Mouse (Mus musculus): ENCODE measurements around the gene Msrb3. TPM values are rescaled to one million over a fixed set of nuclear protein-coding genes. Genes with fewer than 3 reads are reported as not detected.

Msrb3 gene
- total and polyA plus RNA-seq, 3 experiments: 0.05 TPM; not detected in 2

DNA sequence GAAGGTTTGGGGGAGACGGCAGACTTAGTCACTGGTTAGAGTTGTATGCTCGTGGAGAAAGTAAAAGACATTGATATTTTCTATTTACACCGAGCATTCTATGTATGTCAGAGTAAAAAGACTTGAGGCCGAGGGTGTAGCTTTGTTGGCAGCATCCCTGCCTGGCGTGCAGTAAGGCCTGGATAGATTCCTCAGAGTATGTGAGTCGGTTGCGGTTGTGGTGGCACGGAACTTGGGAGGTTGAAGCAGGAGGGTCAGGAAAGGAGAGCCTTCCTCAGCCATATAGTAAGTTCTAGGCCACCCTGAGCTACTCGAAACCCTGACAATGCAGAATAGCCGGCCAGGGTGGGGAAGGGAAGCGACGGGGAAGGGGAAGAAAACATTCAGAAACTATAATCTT lies 71.1 kb downstream of the Msrb3 start:
- Histone ChIP-seq H3K4me3 (ENCODE audit: low read depth, low read length) (no peak overlapping the region), H3K36me3 (replicated peaks) (no peaks in the 10 kb centered on the region), H3K4me1 (ENCODE audit: insufficient read depth, low read depth, low read length) (no peaks in the 10 kb centered on the region), H3K27me3 (ENCODE audit: insufficient read depth, low read length) (no peaks in the 10 kb centered on the region), H3K9me3 (replicated peaks) (peaks cover 34% of the 10 kb centered on the region)
- TF ChIP-seq GATA1 (IDR thresholded peaks at IDR 0.05; ENCODE audit: borderline replicate concordance, low read length) (no peak), CTCF (IDR thresholded peaks at IDR 0.05; ENCODE audit: low read depth, low read length) (no peak), TAL1 (conservative IDR thresholded peaks at IDR 0.05; ENCODE audit: low read depth, low read length) (no peak)
- DNase-seq (ENCODE audit: low spot score) (no peak), ATAC-seq (ENCODE audit: extremely low read depth, insufficient number of reproducible peaks, low FRiP score, poor library complexity, severe bottlenecking) (no peak)

DNA sequence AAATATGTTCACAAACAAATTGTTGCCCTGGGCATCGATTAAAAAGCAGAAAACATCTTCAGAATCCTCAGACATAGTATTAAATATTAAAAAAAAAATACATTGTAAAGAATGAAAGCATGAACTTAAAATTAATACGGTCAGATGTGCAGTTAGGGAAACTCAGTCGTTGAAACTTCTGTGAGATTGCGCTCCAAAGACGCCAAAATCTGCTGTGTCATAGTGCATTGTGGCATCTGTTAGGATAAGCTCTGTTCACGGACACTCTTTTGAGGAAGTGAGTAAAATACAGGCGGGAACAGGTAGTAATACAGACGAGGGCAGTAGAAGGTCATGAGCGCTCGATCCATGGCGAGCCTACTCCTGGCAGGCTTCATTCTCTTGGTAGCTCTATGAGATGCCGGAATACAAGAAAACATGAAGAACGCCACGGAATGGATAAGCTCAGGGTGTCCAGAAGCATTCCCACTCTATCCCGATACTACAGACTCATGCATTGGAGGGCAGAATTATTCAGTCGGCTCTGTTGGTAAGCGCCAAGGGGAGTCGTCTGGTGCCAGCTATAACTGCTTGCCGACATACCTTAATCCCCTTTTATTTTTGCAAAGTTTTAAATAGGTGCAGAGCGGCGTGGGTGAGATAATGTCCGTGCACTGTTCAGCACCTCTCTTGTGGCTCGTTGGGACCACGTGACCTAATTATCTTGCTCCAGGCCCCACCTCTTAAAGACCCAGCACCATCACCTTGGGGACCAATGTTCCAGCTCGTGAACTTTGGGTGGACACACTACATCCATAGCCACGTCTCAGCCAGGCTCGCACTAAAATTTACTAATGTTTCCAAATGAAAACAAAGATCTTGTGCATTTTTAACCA lies 71.9 kb downstream of the Msrb3 start:
- DNase-seq (ENCODE audit: low spot score): no peak
- no peak for ATAC-seq (ENCODE audit: extremely low read depth, insufficient number of reproducible peaks, low FRiP score, poor library complexity, severe bottlenecking)
- no peak overlapping the region for H3K4me3 ChIP-seq (ENCODE audit: low read depth, low read length)
- no peaks in the 10 kb centered on the region for H3K4me1 ChIP-seq (ENCODE audit: insufficient read depth, low read depth, low read length)
- no peaks in the 10 kb centered on the region for H3K27me3 ChIP-seq (ENCODE audit: insufficient read depth, low read length)
- TF ChIP-seq POLR2AphosphoS5 (IDR thresholded peaks at IDR 0.05; ENCODE audit: insufficient replicate concordance, low read depth, low read length) (no peak), TAL1 (conservative IDR thresholded peaks at IDR 0.05; ENCODE audit: low read depth, low read length) (no peak), CTCF (IDR thresholded peaks at IDR 0.05; ENCODE audit: low read depth, low read length) (no peak), GATA2 (IDR thresholded peaks at IDR 0.05; ENCODE audit: borderline replicate concordance, low read depth, low read length) (no peak), GATA1 (IDR thresholded peaks at IDR 0.05; ENCODE audit: borderline replicate concordance, low read length) (no peak)
- peaks cover 33% of the 10 kb centered on the region for H3K9me3 ChIP-seq (replicated peaks)
- no peaks in the 10 kb centered on the region for H3K36me3 ChIP-seq (replicated peaks)

- TF ChIP-seq TAL1 (conservative IDR thresholded peaks at IDR 0.05; ENCODE audit: low read depth, low read length) (no peak), GATA1 (IDR thresholded peaks at IDR 0.05; ENCODE audit: borderline replicate concordance, low read length) (no peak), CTCF (IDR thresholded peaks at IDR 0.05; ENCODE audit: low read depth, low read length) (no peak), GATA2 (IDR thresholded peaks at IDR 0.05; ENCODE audit: borderline replicate concordance, low read depth, low read length) (no peak), POLR2AphosphoS5 (IDR thresholded peaks at IDR 0.05; ENCODE audit: insufficient replicate concordance, low read depth, low read length) (no peak)
- Histone ChIP-seq H3K4me1 (ENCODE audit: insufficient read depth, low read depth, low read length) (no peaks in the 10 kb centered on the region), H3K4me3 (ENCODE audit: low read depth, low read length) (no peak overlapping the region), H3K36me3 (replicated peaks) (no peaks in the 10 kb centered on the region), H3K9me3 (replicated peaks) (peaks cover 37% of the 10 kb centered on the region), H3K27me3 (ENCODE audit: insufficient read depth, low read length) (no peaks in the 10 kb centered on the region)
- ATAC-seq (ENCODE audit: extremely low read depth, insufficient number of reproducible peaks, low FRiP score, poor library complexity, severe bottlenecking): no peak
- DNase-seq (ENCODE audit: low spot score): no peak
Observed at GRCm38 (mm10) chr10:120826381-120826780, 72.5 kb downstream of the Msrb3 start.

DNA sequence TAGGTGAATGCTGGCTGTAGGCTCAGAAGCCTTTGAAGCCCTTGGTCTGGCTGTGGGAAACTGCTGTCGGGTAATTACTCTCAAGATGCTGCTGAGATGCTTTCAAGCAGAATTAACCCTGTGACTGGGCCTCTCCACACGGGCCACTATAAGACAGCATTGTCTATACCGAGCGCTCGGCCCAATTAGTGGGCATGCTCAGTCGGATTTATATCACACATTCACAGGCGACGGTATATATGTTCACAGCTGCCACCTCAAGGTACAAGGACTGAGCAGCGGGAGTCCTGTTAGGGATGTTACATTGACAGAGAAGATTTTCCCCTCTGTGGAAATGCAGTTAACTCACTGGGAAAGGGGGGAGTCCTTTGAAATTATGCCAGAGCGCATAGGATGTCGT lies 73.3 kb downstream of the Msrb3 start:
- no peak for DNase-seq (ENCODE audit: low spot score)
- TF ChIP-seq GATA1 (IDR thresholded peaks at IDR 0.05; ENCODE audit: borderline replicate concordance, low read length): no peak
- TF ChIP-seq CTCF (IDR thresholded peaks at IDR 0.05; ENCODE audit: low read depth, low read length): no peak
- no peak for TF ChIP-seq TAL1 (conservative IDR thresholded peaks at IDR 0.05; ENCODE audit: low read depth, low read length)
- TF ChIP-seq GATA2 (IDR thresholded peaks at IDR 0.05; ENCODE audit: borderline replicate concordance, low read depth, low read length): no peak
- TF ChIP-seq POLR2AphosphoS5 (IDR thresholded peaks at IDR 0.05; ENCODE audit: insufficient replicate concordance, low read depth, low read length): no peak
- H3K4me1 ChIP-seq (ENCODE audit: insufficient read depth, low read depth, low read length): no peaks in the 10 kb centered on the region
- H3K4me3 ChIP-seq (ENCODE audit: low read depth, low read length): no peak overlapping the region
- peaks cover 37% of the 10 kb centered on the region for H3K9me3 ChIP-seq (replicated peaks)
- H3K36me3 ChIP-seq (replicated peaks): no peaks in the 10 kb centered on the region
- no peak for ATAC-seq (ENCODE audit: extremely low read depth, insufficient number of reproducible peaks, low FRiP score, poor library complexity, severe bottlenecking)
- H3K27me3 ChIP-seq (ENCODE audit: insufficient read depth, low read length): no peaks in the 10 kb centered on the region

- Histone ChIP-seq H3K4me3 (ENCODE audit: low read depth, low read length) (no peak overlapping the region), H3K36me3 (replicated peaks) (no peaks in the 10 kb centered on the region), H3K4me1 (ENCODE audit: insufficient read depth, low read depth, low read length) (no peaks in the 10 kb centered on the region), H3K9me3 (replicated peaks) (peaks cover 18% of the 10 kb centered on the region), H3K27me3 (ENCODE audit: insufficient read depth, low read length) (no peaks in the 10 kb centered on the region)
- no peak for DNase-seq (ENCODE audit: low spot score)
- TF ChIP-seq GATA1 (IDR thresholded peaks at IDR 0.05; ENCODE audit: borderline replicate concordance, low read length): no peak
- no peak for TF ChIP-seq CTCF (IDR thresholded peaks at IDR 0.05; ENCODE audit: low read depth, low read length)
- ATAC-seq (ENCODE audit: extremely low read depth, insufficient number of reproducible peaks, low FRiP score, poor library complexity, severe bottlenecking): no peak
Observed at GRCm38 (mm10) chr10:120821491-120822358, 77.2 kb downstream of the Msrb3 start.

DNA sequence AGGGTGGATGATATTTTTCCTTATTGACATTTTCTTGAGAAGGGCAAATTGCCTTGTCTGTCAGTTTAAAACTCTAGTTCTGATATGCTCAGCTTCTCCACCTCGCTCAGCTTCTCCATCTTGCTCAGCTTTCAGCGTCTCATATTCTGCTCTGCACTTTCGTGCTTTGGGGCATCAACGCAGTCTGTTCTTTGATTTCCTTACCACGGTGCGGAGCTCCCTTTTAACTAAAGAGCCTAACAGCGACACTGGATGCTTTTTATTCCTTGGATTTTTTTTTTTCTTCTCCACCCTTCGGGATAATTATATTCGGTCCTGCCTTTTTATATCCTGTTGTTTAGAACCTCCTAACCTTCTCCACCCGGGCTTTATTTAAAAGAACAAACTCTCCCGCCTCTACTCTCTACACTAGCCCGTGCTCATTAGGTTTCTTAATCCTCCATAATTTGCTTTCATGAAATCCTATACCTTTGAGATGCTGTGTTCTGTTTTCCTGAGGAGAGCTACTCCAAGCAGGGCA lies 78.1 kb downstream of the Msrb3 start:
- ATAC-seq (ENCODE audit: extremely low read depth, insufficient number of reproducible peaks, low FRiP score, poor library complexity, severe bottlenecking): no peak
- peaks cover 14% of the 10 kb centered on the region for H3K9me3 ChIP-seq (replicated peaks)
- no peak overlapping the region for H3K4me3 ChIP-seq (ENCODE audit: low read depth, low read length)
- TF ChIP-seq TAL1 (conservative IDR thresholded peaks at IDR 0.05; ENCODE audit: low read depth, low read length) (no peak), POLR2AphosphoS5 (IDR thresholded peaks at IDR 0.05; ENCODE audit: insufficient replicate concordance, low read depth, low read length) (no peak), CTCF (IDR thresholded peaks at IDR 0.05; ENCODE audit: low read depth, low read length) (no peak), GATA2 (IDR thresholded peaks at IDR 0.05; ENCODE audit: borderline replicate concordance, low read depth, low read length) (no peak), GATA1 (IDR thresholded peaks at IDR 0.05; ENCODE audit: borderline replicate concordance, low read length) (no peak)
- H3K4me1 ChIP-seq (ENCODE audit: insufficient read depth, low read depth, low read length): no peaks in the 10 kb centered on the region
- no peaks in the 10 kb centered on the region for H3K36me3 ChIP-seq (replicated peaks)
- H3K27me3 ChIP-seq (ENCODE audit: insufficient read depth, low read length): no peaks in the 10 kb centered on the region
- DNase-seq (ENCODE audit: low spot score): no peak

Data from G1E (cell line).